Mouse (Mus musculus): ENCODE measurements around the gene Kcnk16. TPM values are rescaled to one million over a fixed set of nuclear protein-coding genes. Genes with fewer than 3 reads are reported as not detected.

Kcnk16 gene
- polyA plus RNA-seq, 1 experiment from 2014 or later, result not detected

DNA sequence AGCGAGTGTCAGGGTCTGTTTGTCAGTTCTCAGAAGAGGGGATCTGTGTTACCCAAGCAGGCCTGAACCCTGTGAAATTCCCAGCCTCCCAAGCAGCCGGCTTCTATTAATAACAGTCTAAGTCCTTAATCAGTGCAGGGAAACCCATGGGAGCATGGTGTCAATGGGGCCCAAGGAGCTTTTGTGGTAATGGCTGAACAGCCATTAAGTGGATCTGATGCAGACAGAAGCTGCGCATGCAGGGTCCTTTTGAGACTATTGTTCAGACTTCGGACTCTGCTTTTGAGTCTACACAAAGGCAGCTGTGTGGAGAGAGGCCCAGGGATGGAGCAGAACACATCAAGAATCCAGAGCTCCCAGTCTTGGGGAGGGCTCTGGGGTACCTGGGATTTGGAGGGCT, 43.5 kb downstream of the Kcnk16 start:
- H3K27me3 ChIP-seq (ENCODE audit: control insufficient read depth, insufficient read depth, low read length), result no peaks in the 10 kb centered on the region
- no peak overlapping the region for H3K4me3 ChIP-seq (ENCODE audit: low read depth, low read length)
- H3K4me2 ChIP-seq, result no peak overlapping the region
- ATAC-seq (replicated peaks; ENCODE audit: insufficient number of reproducible peaks, low FRiP score, low TSS enrichment), result no peak
- peaks cover 8% of the 10 kb centered on the region for H3K4me1 ChIP-seq (ENCODE audit: control insufficient read depth, insufficient read depth, low read length)
- no peaks in the 10 kb centered on the region for H3K36me3 ChIP-seq (ENCODE audit: control insufficient read depth, insufficient read depth, low read length)
- H3K9me3 ChIP-seq (replicated peaks; ENCODE audit: control insufficient read depth, low read length), result no peaks in the 10 kb centered on the region
- 64% methylated on average over 4 of the region's 4 CpGs for WGBS (ENCODE audit: insufficient replicate concordance)
- no peak overlapping the region for H3K9ac ChIP-seq (ENCODE audit: low read depth, low read length)
- no peak overlapping the region for H3K27ac ChIP-seq (ENCODE audit: low read depth, low read length)

DNA sequence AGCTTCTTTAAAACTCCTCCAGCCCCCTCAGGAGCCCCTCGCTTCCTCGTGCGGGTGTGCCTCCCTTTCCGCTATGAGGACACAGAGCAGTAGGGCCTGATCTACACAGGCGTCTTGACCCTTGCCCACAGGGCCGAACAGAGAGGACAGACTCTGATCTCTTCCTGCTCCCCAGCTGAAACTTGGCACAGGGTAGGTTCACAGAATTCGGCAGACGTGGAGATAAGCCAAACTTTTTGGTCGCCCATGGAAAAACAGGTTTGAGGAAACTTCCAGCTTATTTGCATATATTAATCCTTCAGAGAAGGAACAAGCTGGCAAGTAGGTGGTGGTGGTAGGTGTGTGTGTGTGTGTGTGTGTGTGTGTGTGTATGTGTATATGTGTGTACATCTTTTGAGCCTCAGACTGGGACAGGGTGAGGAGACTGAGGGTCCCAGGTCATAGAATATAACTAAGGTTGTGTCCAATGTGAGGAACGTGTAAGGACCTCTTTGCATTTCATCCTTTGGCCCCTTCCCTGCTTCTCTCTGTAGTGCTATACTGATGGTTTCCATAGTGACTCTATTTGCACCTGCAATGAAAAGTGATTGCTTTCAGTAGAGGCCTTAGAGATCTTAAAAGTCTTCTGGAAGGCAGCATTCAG, 44.3 kb downstream of the Kcnk16 start:
- Histone ChIP-seq H3K4me2 (no peak overlapping the region), H3K27ac (ENCODE audit: low read depth, low read length) (no peak overlapping the region), H3K4me3 (ENCODE audit: low read depth, low read length) (no peak overlapping the region), H3K36me3 (ENCODE audit: control insufficient read depth, insufficient read depth, low read length) (no peaks in the 10 kb centered on the region), H3K9me3 (replicated peaks; ENCODE audit: control insufficient read depth, low read length) (no peaks in the 10 kb centered on the region), H3K9ac (ENCODE audit: low read depth, low read length) (no peak overlapping the region), H3K27me3 (ENCODE audit: control insufficient read depth, insufficient read depth, low read length) (no peaks in the 10 kb centered on the region), H3K4me1 (ENCODE audit: control insufficient read depth, insufficient read depth, low read length) (peaks cover 8% of the 10 kb centered on the region)
- ATAC-seq (replicated peaks; ENCODE audit: insufficient number of reproducible peaks, low FRiP score, low TSS enrichment), result no peak
- 70% methylated on average over 10 of the region's 10 CpGs for WGBS (ENCODE audit: insufficient replicate concordance)

DNA sequence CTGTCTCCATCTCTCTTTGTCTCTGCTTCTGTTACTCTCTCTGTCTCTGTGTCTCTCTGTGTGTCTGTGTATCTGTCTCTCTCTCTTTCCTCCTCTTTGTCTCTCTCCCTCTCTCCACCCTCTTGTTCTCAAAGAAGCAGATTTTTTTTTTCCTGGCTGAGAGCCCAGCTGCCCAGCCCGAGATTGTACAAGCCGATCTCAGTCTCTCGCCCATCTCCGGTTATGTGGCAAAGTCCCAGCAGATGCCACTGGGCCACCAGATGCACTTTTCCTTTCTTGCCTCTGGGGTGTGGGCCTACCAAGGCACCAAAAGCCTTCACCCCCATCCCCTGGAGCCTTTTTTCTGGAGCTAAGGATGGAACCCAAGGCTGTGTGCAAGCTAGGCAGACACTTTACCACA, 44.8 kb downstream of the Kcnk16 start:
- Histone ChIP-seq H3K36me3 (ENCODE audit: control insufficient read depth, insufficient read depth, low read length) (no peaks in the 10 kb centered on the region), H3K9ac (ENCODE audit: low read depth, low read length) (no peak overlapping the region), H3K4me2 (no peak overlapping the region), H3K4me1 (ENCODE audit: control insufficient read depth, insufficient read depth, low read length) (peaks cover 8% of the 10 kb centered on the region), H3K9me3 (replicated peaks; ENCODE audit: control insufficient read depth, low read length) (no peaks in the 10 kb centered on the region), H3K4me3 (ENCODE audit: low read depth, low read length) (no peak overlapping the region), H3K27me3 (ENCODE audit: control insufficient read depth, insufficient read depth, low read length) (no peaks in the 10 kb centered on the region), H3K27ac (ENCODE audit: low read depth, low read length) (no peak overlapping the region)
- 57% methylated on average over 4 of the region's 4 CpGs for WGBS (ENCODE audit: insufficient replicate concordance)
- no peak for ATAC-seq (replicated peaks; ENCODE audit: insufficient number of reproducible peaks, low FRiP score, low TSS enrichment)

DNA sequence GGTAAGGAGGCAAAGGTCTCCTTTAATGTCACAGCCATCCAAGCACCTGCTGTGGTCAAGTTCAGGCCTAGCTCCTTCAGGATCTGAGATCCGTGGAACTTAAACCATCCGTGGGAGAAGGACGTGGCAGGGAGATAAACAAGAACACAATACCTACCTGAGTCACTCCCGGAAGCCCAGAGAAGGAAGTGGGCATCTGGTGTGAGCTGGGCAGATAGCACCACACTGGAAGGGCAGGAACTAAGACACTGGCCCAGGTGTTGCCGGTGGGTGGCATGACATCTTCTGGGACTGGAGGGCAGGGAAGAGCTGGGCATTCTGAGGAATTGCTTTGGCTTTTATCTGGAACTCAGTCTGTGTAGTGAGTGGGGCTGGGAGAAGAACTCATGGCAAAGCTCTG, 45.7 kb downstream of the Kcnk16 start:
- H3K4me3 ChIP-seq (ENCODE audit: low read depth, low read length), result no peak overlapping the region
- no peak overlapping the region for H3K4me2 ChIP-seq
- ATAC-seq (replicated peaks; ENCODE audit: insufficient number of reproducible peaks, low FRiP score, low TSS enrichment), result no peak
- H3K4me1 ChIP-seq (ENCODE audit: control insufficient read depth, insufficient read depth, low read length), result peaks cover 8% of the 10 kb centered on the region
- H3K27ac ChIP-seq (ENCODE audit: low read depth, low read length), result no peak overlapping the region
- H3K36me3 ChIP-seq (ENCODE audit: control insufficient read depth, insufficient read depth, low read length), result no peaks in the 10 kb centered on the region
- 67% methylated on average over 5 of the region's 5 CpGs for WGBS (ENCODE audit: insufficient replicate concordance)
- H3K9ac ChIP-seq (ENCODE audit: low read depth, low read length), result no peak overlapping the region
- H3K9me3 ChIP-seq (replicated peaks; ENCODE audit: control insufficient read depth, low read length), result no peaks in the 10 kb centered on the region
- H3K27me3 ChIP-seq (ENCODE audit: control insufficient read depth, insufficient read depth, low read length), result no peaks in the 10 kb centered on the region

DNA sequence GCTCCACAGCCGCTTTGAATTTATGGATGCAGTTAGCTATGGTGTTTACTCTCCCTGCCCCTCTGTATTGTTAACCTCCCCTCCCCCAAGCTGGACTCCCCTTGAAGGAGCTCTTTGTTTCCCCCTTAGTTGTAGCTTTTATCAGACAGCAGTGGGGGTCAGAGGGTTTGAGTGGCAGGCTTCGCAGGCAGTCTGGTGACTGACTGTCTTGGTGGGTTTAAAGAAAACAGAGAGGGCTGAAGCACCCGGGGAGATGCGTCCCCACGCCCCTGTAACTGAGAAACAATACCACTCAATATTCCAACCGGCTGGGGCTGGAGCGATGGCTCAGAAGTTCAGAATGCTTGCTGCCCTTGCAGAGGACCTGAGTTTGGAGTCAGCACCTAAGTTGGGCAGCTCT, 47.9 kb downstream of the Kcnk16 start:
- no peak for ATAC-seq (replicated peaks; ENCODE audit: insufficient number of reproducible peaks, low FRiP score, low TSS enrichment)
- Histone ChIP-seq H3K27me3 (ENCODE audit: control insufficient read depth, insufficient read depth, low read length) (no peaks in the 10 kb centered on the region), H3K4me3 (ENCODE audit: low read depth, low read length) (no peak overlapping the region), H3K27ac (ENCODE audit: low read depth, low read length) (no peak overlapping the region), H3K9me3 (replicated peaks; ENCODE audit: control insufficient read depth, low read length) (no peaks in the 10 kb centered on the region), H3K36me3 (ENCODE audit: control insufficient read depth, insufficient read depth, low read length) (no peaks in the 10 kb centered on the region), H3K4me1 (ENCODE audit: control insufficient read depth, insufficient read depth, low read length) (peaks cover 8% of the 10 kb centered on the region), H3K4me2 (no peak overlapping the region), H3K9ac (ENCODE audit: low read depth, low read length) (no peak overlapping the region)
- 60% methylated on average over 7 of the region's 7 CpGs for WGBS (ENCODE audit: insufficient replicate concordance)

DNA sequence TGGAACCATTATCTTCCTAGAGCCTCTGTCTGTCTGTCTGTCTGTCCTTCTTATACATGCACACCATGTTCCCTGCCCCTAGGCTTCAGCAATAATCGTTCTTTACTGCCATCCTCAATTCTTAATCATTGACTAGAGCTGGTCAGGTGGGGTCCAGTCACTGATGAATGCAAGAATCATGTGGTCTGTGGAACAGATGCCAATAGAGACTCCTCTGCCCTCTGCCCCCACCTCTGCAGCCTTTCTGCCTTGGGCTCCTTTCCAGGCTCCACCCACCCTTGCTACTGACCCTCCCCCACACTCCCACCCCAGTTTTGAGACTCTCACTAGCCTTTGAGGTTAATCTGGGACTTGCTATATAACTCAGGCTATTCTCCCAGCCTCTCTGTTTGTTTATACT, 49.1 kb downstream of the Kcnk16 start:
- Histone ChIP-seq H3K9ac (ENCODE audit: low read depth, low read length) (no peak overlapping the region), H3K9me3 (replicated peaks; ENCODE audit: control insufficient read depth, low read length) (no peaks in the 10 kb centered on the region), H3K4me2 (no peak overlapping the region), H3K27ac (ENCODE audit: low read depth, low read length) (no peak overlapping the region), H3K4me1 (ENCODE audit: control insufficient read depth, insufficient read depth, low read length) (peaks cover 4% of the 10 kb centered on the region; the same call in 1 of the 2 replicates), H3K36me3 (ENCODE audit: control insufficient read depth, insufficient read depth, low read length) (no peaks in the 10 kb centered on the region), H3K27me3 (ENCODE audit: control insufficient read depth, insufficient read depth, low read length) (no peaks in the 10 kb centered on the region), H3K4me3 (ENCODE audit: low read depth, low read length) (no peak overlapping the region)
- no peak for ATAC-seq (replicated peaks; ENCODE audit: insufficient number of reproducible peaks, low FRiP score, low TSS enrichment)
- 71% methylated on average over 1 of the region's 1 CpGs for WGBS (ENCODE audit: insufficient replicate concordance)

DNA sequence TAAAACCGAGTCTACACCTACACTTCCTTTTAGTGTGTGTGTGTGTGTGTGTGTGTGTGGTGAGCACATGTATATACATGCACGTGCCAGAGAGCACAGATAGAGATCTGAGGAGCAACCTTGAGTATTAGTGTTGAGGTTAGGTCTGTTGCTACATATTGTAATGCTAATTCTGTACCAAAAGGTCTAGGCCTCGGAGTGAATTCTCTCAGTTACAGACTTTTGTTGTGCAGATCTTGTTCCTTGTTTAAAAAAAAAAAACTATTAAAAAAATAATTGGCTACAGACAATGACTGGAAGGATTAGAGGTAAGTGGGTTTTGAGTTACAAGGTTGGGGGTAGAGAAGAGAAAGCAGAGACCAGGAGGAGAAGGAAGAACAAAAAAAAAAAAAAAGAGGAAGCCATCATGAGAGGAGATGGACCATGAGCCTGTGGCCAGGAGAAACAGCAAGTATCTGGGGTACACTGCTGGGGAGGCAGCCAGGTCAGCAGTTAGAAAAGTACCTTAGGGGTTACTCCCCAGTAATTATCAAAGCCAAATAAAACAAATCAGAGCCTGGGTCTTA, 51.6 kb downstream of the Kcnk16 start:
- no peak for ATAC-seq (replicated peaks; ENCODE audit: insufficient number of reproducible peaks, low FRiP score, low TSS enrichment)
- Histone ChIP-seq H3K36me3 (ENCODE audit: control insufficient read depth, insufficient read depth, low read length) (no peaks in the 10 kb centered on the region), H3K27ac (ENCODE audit: low read depth, low read length) (no peak overlapping the region), H3K4me2 (no peak overlapping the region), H3K9ac (ENCODE audit: low read depth, low read length) (no peak overlapping the region), H3K27me3 (ENCODE audit: control insufficient read depth, insufficient read depth, low read length) (no peaks in the 10 kb centered on the region), H3K4me3 (ENCODE audit: low read depth, low read length) (no peak overlapping the region), H3K4me1 (ENCODE audit: control insufficient read depth, insufficient read depth, low read length) (no peaks in the 10 kb centered on the region), H3K9me3 (replicated peaks; ENCODE audit: control insufficient read depth, low read length) (no peaks in the 10 kb centered on the region)
- WGBS (ENCODE audit: insufficient replicate concordance), result 46% methylated on average over 3 of the region's 3 CpGs

DNA sequence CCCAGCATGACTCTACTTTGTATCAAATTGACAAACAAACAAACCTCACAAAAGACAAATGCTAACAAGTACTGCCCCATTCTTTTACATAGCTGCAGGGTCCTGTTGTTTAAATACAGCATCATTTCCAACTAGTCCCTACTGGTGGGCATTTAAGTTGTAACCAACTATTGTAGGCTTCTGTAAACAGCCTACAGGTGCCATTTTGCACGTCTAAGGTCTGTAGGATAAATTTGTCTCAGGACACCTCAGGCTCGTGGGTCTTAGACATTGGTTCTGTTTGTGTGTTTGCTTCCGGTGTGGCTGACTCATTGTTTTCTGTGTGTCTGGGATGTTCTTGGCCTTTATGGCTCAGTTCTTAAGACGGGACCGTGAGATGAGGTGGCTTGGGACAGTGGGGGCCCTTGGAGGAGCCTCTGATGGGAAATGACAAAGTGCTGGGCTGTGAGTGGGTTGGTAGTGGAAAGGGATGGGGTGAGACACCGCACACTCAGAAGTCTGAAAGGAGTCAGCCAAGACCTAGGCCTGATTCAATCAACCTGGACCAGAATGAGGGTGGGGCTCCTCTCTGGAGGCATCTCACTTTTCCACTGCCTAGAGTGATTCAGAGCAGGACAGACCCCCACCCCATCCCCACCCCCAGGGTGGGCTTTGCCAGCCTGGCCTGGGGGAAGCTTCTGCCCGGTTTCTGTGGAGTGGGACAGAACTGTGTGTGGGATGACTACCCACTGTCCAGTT, 52.3 kb downstream of the Kcnk16 start:
- no peaks in the 10 kb centered on the region for H3K4me1 ChIP-seq (ENCODE audit: control insufficient read depth, insufficient read depth, low read length)
- no peaks in the 10 kb centered on the region for H3K9me3 ChIP-seq (replicated peaks; ENCODE audit: control insufficient read depth, low read length)
- H3K4me2 ChIP-seq, result no peak overlapping the region
- no peaks in the 10 kb centered on the region for H3K36me3 ChIP-seq (ENCODE audit: control insufficient read depth, insufficient read depth, low read length)
- H3K27ac ChIP-seq (ENCODE audit: low read depth, low read length), result no peak overlapping the region
- no peak for ATAC-seq (replicated peaks; ENCODE audit: insufficient number of reproducible peaks, low FRiP score, low TSS enrichment)
- H3K9ac ChIP-seq (ENCODE audit: low read depth, low read length), result no peak overlapping the region
- H3K27me3 ChIP-seq (ENCODE audit: control insufficient read depth, insufficient read depth, low read length), result no peaks in the 10 kb centered on the region
- WGBS (ENCODE audit: insufficient replicate concordance), result 76% methylated on average over 7 of the region's 7 CpGs
- H3K4me3 ChIP-seq (ENCODE audit: low read depth, low read length), result no peak overlapping the region
